In genomic region chr1:59763164-59763768, GRCm38 (mm10) we compare ENCODE assay signal across 8 mouse cellular contexts. TPM values are rescaled to one million over a fixed set of nuclear protein-coding genes. Genes with fewer than 3 reads are reported as not detected.
DNase-seq lines count a peak whose midpoint lies in the region; ATAC-seq lines count a peak whose summit lies in the region.

Bmpr2 (plus strand) TSS chr1:59763400.

- H3K36me3 ChIP-seq in hindbrain, embryonic 10.5 days: peaks cover 6% of the 10 kb centered on the region; the same call in 1 of the 2 replicates
- H3K36me3 ChIP-seq in lung, embryonic 16.5 days (ENCODE audit: control insufficient read depth, insufficient read depth, low read length): peaks cover 1% of the 10 kb centered on the region; the same call in 1 of the 2 replicates

- peak within 1 kb of the TSS; percentile 89 for H3K4me3 ChIP-seq in hindbrain, embryonic 10.5 days
- peak within 1 kb of the TSS; percentile 96 for H3K4me3 ChIP-seq in lung, embryonic 16.5 days (ENCODE audit: low read length)

- peak within 1 kb of the TSS; percentile 99 for H3K27ac ChIP-seq in hindbrain, embryonic 10.5 days
- H3K27ac ChIP-seq in lung, embryonic 16.5 days (ENCODE audit: low read length): peak within 1 kb of the TSS; percentile 100

- DNase-seq in Muller cell, postnatal 12 days (ENCODE audit: inconsistent ontology term): peak; percentile 92
- DNase-seq in cerebellum, adult 9-11 months: peak; percentile 89
- peak; percentile 38 to 80 for DNase-seq in frontal cortex, adult 2 months (ENCODE audit: extremely low spot score in 1 of 2, low spot score in 1 of 2)
- peak; percentile 90 for DNase-seq in hindbrain, embryonic 10.5 days (ENCODE audit: low spot score)
- peak; percentile 90 for DNase-seq in layer of hippocampus, adult 9-11 months
- peak; percentile 90 for DNase-seq in ovary, adult 18-20 months (ENCODE audit: low spot score)
- DNase-seq in thymus, postnatal 0 days (ENCODE audit: low spot score): peak; percentile 88

- H3K9ac ChIP-seq in lung, embryonic 16.5 days (ENCODE audit: low read length): peak within 1 kb of the TSS; percentile 97

- ATAC-seq in lung, embryonic 16.5 days (ENCODE audit: low read depth): peak; percentile 94

- H3K27me3 ChIP-seq in hindbrain, embryonic 10.5 days (ENCODE audit: insufficient read depth, poor library complexity, severe bottlenecking): no peaks in the 10 kb centered on the region
- H3K27me3 ChIP-seq in lung, embryonic 16.5 days (ENCODE audit: control insufficient read depth, insufficient read depth, low read depth, low read length): no peaks in the 10 kb centered on the region

- no peaks in the 10 kb centered on the region for H3K9me3 ChIP-seq in hindbrain, embryonic 10.5 days
- H3K9me3 ChIP-seq in lung, embryonic 16.5 days (ENCODE audit: control insufficient read depth, low read length): no peaks in the 10 kb centered on the region

- peaks cover 33% of the 10 kb centered on the region for H3K4me1 ChIP-seq in hindbrain, embryonic 10.5 days (replicated peaks)
- peaks cover 4% of the 10 kb centered on the region; the same call in 1 of the 2 replicates for H3K4me1 ChIP-seq in lung, embryonic 16.5 days (replicated peaks; ENCODE audit: control insufficient read depth, insufficient read depth, low read length)

- H3K4me2 ChIP-seq in lung, embryonic 16.5 days (ENCODE audit: low read depth, low read length): peak within 1 kb of the TSS; percentile 89

- WGBS in hindbrain, embryonic 10.5 days: under 1% methylated on average over 75 of the region's 75 CpGs
- 0% methylated on average over 37 of the region's 75 CpGs for WGBS in lung, embryonic 16.5 days

RNA-seq across cellular contexts. Expression of gene Bmpr2, which starts in this region (rescaled TPM):
- 27.2 and 28.7 TPM in 2 replicates for polyA plus RNA-seq in frontal cortex, adult 2 months (2012; rRNA removed)
- polyA plus RNA-seq in hindbrain, embryonic 10.5 days (2016; fragmentation: Nextera tagmentation; extraction: Ambion mirVana): 5.8 and 6.2 TPM in 2 replicates
- polyA plus RNA-seq in lung, embryonic 16.5 days (2015; fragmentation: Nextera tagmentation; extraction: Ambion mirVana): 9.0 and 9.4 TPM in 2 replicates
- polyA plus RNA-seq in thymus, postnatal 0 days (2015; fragmentation: Nextera tagmentation; extraction: Ambion mirVana): 2.7 and 3.4 TPM in 2 replicates

Comparison
In these comparisons a context has a peak if more than half of its experiments do, and no peak if none do; other contexts are left out.
1. Peak in every context shown above with its lines: DNase-seq, ATAC-seq, H3K4me3 ChIP-seq and H3K27ac ChIP-seq.